Mouse (Mus musculus): ENCODE results near the gene Zfand3. TPM values are rescaled to one million over a fixed set of nuclear protein-coding genes. Genes with fewer than 3 reads are reported as not detected.

Zfand3 gene
- total and polyA plus RNA-seq, 2 experiments, result 46.7 to 63.3 TPM

- Histone ChIP-seq H3K36me3 (ENCODE audit: control insufficient read depth, insufficient read depth, low read length) (peaks cover 15% of the 10 kb centered on the region), H3K27me3 (ENCODE audit: control insufficient read depth, insufficient read depth, low read length) (no peaks in the 10 kb centered on the region), H3K4me3 (ENCODE audit: insufficient read depth, low read depth, low read length) (no peak overlapping the region), H3K4me1 (ENCODE audit: control insufficient read depth, insufficient read depth, low read length) (0 out of 2 replicates have a peak, but pooled peaks cover 3% of the 10 kb centered on the region), H3K27ac (replicated peaks; ENCODE audit: insufficient read depth, low read depth, low read length) (no peak overlapping the region), H3K79me2 (ENCODE audit: control insufficient read depth, insufficient read depth, low read length) (peaks cover 46% of the 10 kb centered on the region; the same call in 1 of the 2 replicates), H3K9ac (ENCODE audit: low read depth, low read length) (no peak overlapping the region)
- TF ChIP-seq CTCF (IDR thresholded peaks at IDR 0.05; ENCODE audit: low read depth, low read length) (no peak), POLR2A (IDR thresholded peaks at IDR 0.05; ENCODE audit: extremely low read depth, insufficient read depth, low read length) (no peak)
- no peak for DNase-seq (ENCODE audit: extremely low read depth, low read depth, low spot score)
- WGBS, result 97% methylated on average over 1 of the region's 1 CpGs
Measured at GRCm38 (mm10) chr17:30154861-30155260, 150.3 kb downstream of the Zfand3 start.

GRCm38 (mm10) chr17:30155411-30155925 lies 150.9 kb downstream of the Zfand3 start:
- Histone ChIP-seq H3K4me3 (ENCODE audit: insufficient read depth, low read depth, low read length) (no peak overlapping the region), H3K4me1 (ENCODE audit: control insufficient read depth, insufficient read depth, low read length) (0 out of 2 replicates have a peak, but pooled peaks cover 3% of the 10 kb centered on the region), H3K9ac (ENCODE audit: low read depth, low read length) (no peak overlapping the region), H3K79me2 (ENCODE audit: control insufficient read depth, insufficient read depth, low read length) (peaks cover 51% of the 10 kb centered on the region), H3K27me3 (ENCODE audit: control insufficient read depth, insufficient read depth, low read length) (no peaks in the 10 kb centered on the region), H3K36me3 (ENCODE audit: control insufficient read depth, insufficient read depth, low read length) (peaks cover 15% of the 10 kb centered on the region), H3K27ac (replicated peaks; ENCODE audit: insufficient read depth, low read depth, low read length) (no peak overlapping the region)
- no peak for DNase-seq (ENCODE audit: extremely low read depth, low read depth, low spot score)
- 70% methylated on average over 7 of the region's 7 CpGs for WGBS
- no peak for TF ChIP-seq POLR2A (IDR thresholded peaks at IDR 0.05; ENCODE audit: extremely low read depth, insufficient read depth, low read length)
- TF ChIP-seq CTCF (IDR thresholded peaks at IDR 0.05; ENCODE audit: low read depth, low read length), result no peak

- H3K27ac ChIP-seq (replicated peaks; ENCODE audit: insufficient read depth, low read depth, low read length), result no peak overlapping the region
- H3K36me3 ChIP-seq (ENCODE audit: control insufficient read depth, insufficient read depth, low read length), result peaks cover 9% of the 10 kb centered on the region
- no peaks in the 10 kb centered on the region for H3K27me3 ChIP-seq (ENCODE audit: control insufficient read depth, insufficient read depth, low read length)
- DNase-seq (ENCODE audit: extremely low read depth, low read depth, low spot score), result peak; percentile 56
- H3K4me1 ChIP-seq (ENCODE audit: control insufficient read depth, insufficient read depth, low read length), result peaks cover 4% of the 10 kb centered on the region; the same call in 1 of the 2 replicates
- H3K79me2 ChIP-seq (ENCODE audit: control insufficient read depth, insufficient read depth, low read length), result peaks cover 56% of the 10 kb centered on the region
- no peak for TF ChIP-seq POLR2A (IDR thresholded peaks at IDR 0.05; ENCODE audit: extremely low read depth, insufficient read depth, low read length)
- TF ChIP-seq CTCF (IDR thresholded peaks at IDR 0.05; ENCODE audit: low read depth, low read length), result no peak
- H3K9ac ChIP-seq (ENCODE audit: low read depth, low read length), result no peak overlapping the region
- no peak overlapping the region for H3K4me3 ChIP-seq (ENCODE audit: insufficient read depth, low read depth, low read length)
- WGBS, result 78% methylated on average over 10 of the region's 10 CpGs
Measured at GRCm38 (mm10) chr17:30158419-30159108, 154.0 kb downstream of the Zfand3 start.

GRCm38 (mm10) chr17:30159341-30159740 lies 154.8 kb downstream of the Zfand3 start:
- peaks cover 54% of the 10 kb centered on the region for H3K79me2 ChIP-seq (ENCODE audit: control insufficient read depth, insufficient read depth, low read length)
- H3K27me3 ChIP-seq (ENCODE audit: control insufficient read depth, insufficient read depth, low read length), result no peaks in the 10 kb centered on the region
- DNase-seq (ENCODE audit: extremely low read depth, low read depth, low spot score), result no peak
- peaks cover 7% of the 10 kb centered on the region; the same call in 1 of the 2 replicates for H3K36me3 ChIP-seq (ENCODE audit: control insufficient read depth, insufficient read depth, low read length)
- H3K4me3 ChIP-seq (ENCODE audit: insufficient read depth, low read depth, low read length), result no peak overlapping the region
- H3K9ac ChIP-seq (ENCODE audit: low read depth, low read length), result no peak overlapping the region
- H3K27ac ChIP-seq (replicated peaks; ENCODE audit: insufficient read depth, low read depth, low read length), result no peak overlapping the region
- H3K4me1 ChIP-seq (ENCODE audit: control insufficient read depth, insufficient read depth, low read length), result peaks cover 2% of the 10 kb centered on the region; the same call in 1 of the 2 replicates
- TF ChIP-seq POLR2A (IDR thresholded peaks at IDR 0.05; ENCODE audit: extremely low read depth, insufficient read depth, low read length) (no peak), CTCF (IDR thresholded peaks at IDR 0.05; ENCODE audit: low read depth, low read length) (no peak)
- WGBS, result 83% methylated on average over 5 of the region's 5 CpGs

- no peaks in the 10 kb centered on the region for H3K27me3 ChIP-seq (ENCODE audit: control insufficient read depth, insufficient read depth, low read length)
- peaks cover 2% of the 10 kb centered on the region; the same call in 1 of the 2 replicates for H3K4me1 ChIP-seq (ENCODE audit: control insufficient read depth, insufficient read depth, low read length)
- DNase-seq (ENCODE audit: extremely low read depth, low read depth, low spot score), result no peak
- H3K27ac ChIP-seq (replicated peaks; ENCODE audit: insufficient read depth, low read depth, low read length), result no peak overlapping the region
- 96% methylated on average over 14 of the region's 14 CpGs for WGBS
- H3K9ac ChIP-seq (ENCODE audit: low read depth, low read length), result no peak overlapping the region
- H3K79me2 ChIP-seq (ENCODE audit: control insufficient read depth, insufficient read depth, low read length), result peaks cover 57% of the 10 kb centered on the region
- TF ChIP-seq POLR2A (IDR thresholded peaks at IDR 0.05; ENCODE audit: extremely low read depth, insufficient read depth, low read length), result no peak
- no peak for TF ChIP-seq CTCF (IDR thresholded peaks at IDR 0.05; ENCODE audit: low read depth, low read length)
- H3K4me3 ChIP-seq (ENCODE audit: insufficient read depth, low read depth, low read length), result no peak overlapping the region
- H3K36me3 ChIP-seq (ENCODE audit: control insufficient read depth, insufficient read depth, low read length), result peaks cover 7% of the 10 kb centered on the region; the same call in 1 of the 2 replicates
Measured at GRCm38 (mm10) chr17:30160823-30161432, 156.4 kb downstream of the Zfand3 start.
